Mouse (Mus musculus) mesoderm, embryonic 11.5 days (tissue): ENCODE measurements around the gene Fgfrl1.

Experiments
- DNase-seq: peaks from one replicate; pipeline ENCODE4 v3.0.0-alpha.2; 2012; ENCODE audit warnings: low read depth, low spot score

Gene Fgfrl1

GRCm38 (mm10) chr5:108692271-108692670 is at the start of gene Fgfrl1:
Fgfrl1 (plus strand) TSS chr5:108692382.
- DNase-seq = peak; percentile 62

- no peak for DNase-seq
These were observed 48.5 kb upstream of the Fgfrl1 start for GRCm38 (mm10) chr5:108643674-108644073.

- DNase-seq = no peak
These were observed 46.4 kb upstream of the Fgfrl1 start for GRCm38 (mm10) chr5:108645651-108646342.

- DNase-seq = no peak
These were observed 45.9 kb upstream of the Fgfrl1 start for GRCm38 (mm10) chr5:108646343-108646660.

- DNase-seq = no peak
These were observed 44.9 kb upstream of the Fgfrl1 start for GRCm38 (mm10) chr5:108647311-108647710.

GRCm38 (mm10) chr5:108647820-108648465 is 44.2 kb upstream of the Fgfrl1 start:
- no peak for DNase-seq

- DNase-seq = no peak
These were observed 43.1 kb upstream of the Fgfrl1 start for GRCm38 (mm10) chr5:108648937-108649576.

GRCm38 (mm10) chr5:108650341-108650740 is 41.8 kb upstream of the Fgfrl1 start:
- no peak for DNase-seq

- no peak for DNase-seq
These were observed 41.0 kb upstream of the Fgfrl1 start for GRCm38 (mm10) chr5:108651136-108651720.

GRCm38 (mm10) chr5:108651823-108652222 is 40.4 kb upstream of the Fgfrl1 start:
- DNase-seq = peak; percentile 53

GRCm38 (mm10) chr5:108653341-108653740 is 38.8 kb upstream of the Fgfrl1 start:
- DNase-seq = no peak

GRCm38 (mm10) chr5:108654444-108654990 is 37.7 kb upstream of the Fgfrl1 start:
- no peak for DNase-seq

GRCm38 (mm10) chr5:108655381-108655780 is 36.8 kb upstream of the Fgfrl1 start:
- no peak for DNase-seq

- DNase-seq = no peak
These were observed 36.1 kb upstream of the Fgfrl1 start for GRCm38 (mm10) chr5:108655891-108656650.

GRCm38 (mm10) chr5:108657406-108657805 is 34.8 kb upstream of the Fgfrl1 start:
- no peak for DNase-seq

GRCm38 (mm10) chr5:108658611-108659010 is 33.6 kb upstream of the Fgfrl1 start:
- no peak for DNase-seq

GRCm38 (mm10) chr5:108659698-108660631 is 32.2 kb upstream of the Fgfrl1 start, which contains the start of gene Idua:
Idua (plus strand) TSS chr5:108660331.
- DNase-seq = no peak

GRCm38 (mm10) chr5:108660632-108661268 is 31.4 kb upstream of the Fgfrl1 start:
- peak; percentile 91 for DNase-seq

- DNase-seq = no peak
These were observed 29.4 kb upstream of the Fgfrl1 start for GRCm38 (mm10) chr5:108662772-108663171.

GRCm38 (mm10) chr5:108665066-108665465 is 27.1 kb upstream of the Fgfrl1 start:
- no peak for DNase-seq
